Comparison of ENCODE assay signal across 8 mouse cellular contexts in the genomic region with DNA sequence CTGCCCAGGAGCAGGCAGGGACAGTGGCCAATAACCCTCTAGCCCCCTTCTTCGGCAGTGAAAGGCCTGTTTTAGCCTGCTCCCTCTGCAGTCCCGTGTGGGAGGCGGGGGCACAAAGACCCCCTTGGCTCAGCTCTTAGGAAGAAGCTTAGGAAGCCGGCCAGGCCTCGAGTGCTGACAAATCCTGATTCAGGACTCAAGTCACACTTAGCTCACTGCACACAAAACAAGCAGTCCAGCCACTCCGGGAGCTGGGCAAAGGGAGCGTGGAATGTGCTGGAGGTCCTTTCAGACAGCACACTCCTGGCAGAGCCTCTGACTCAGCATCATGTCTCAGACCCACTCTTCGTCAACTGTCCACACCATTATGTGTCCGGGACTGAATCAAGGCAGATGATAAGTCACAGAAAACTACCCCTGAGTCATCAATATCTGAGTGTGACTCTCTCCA. TPM values are rescaled to one million over a fixed set of nuclear protein-coding genes. Genes with fewer than 3 reads are reported as not detected.
DNase-seq lines count a peak whose midpoint lies in the region; ATAC-seq lines count a peak whose summit lies in the region.

No protein-coding gene starts in this region.

- 39% methylated on average over 9 of the region's 9 CpGs for WGBS in limb, embryonic 11.5 days
- WGBS in limb, embryonic 10.5 days, result 44% methylated on average over 9 of the region's 9 CpGs
- 27% methylated on average over 9 of the region's 9 CpGs for WGBS in forebrain, embryonic 12.5 days
- WGBS in midbrain, embryonic 16.5 days, result 20% methylated on average over 9 of the region's 9 CpGs

- no peak overlapping the region for H3K4me3 ChIP-seq in limb, embryonic 11.5 days (ENCODE audit: low read depth, low read length)
- no peak overlapping the region for H3K4me3 ChIP-seq in limb, embryonic 10.5 days
- H3K4me3 ChIP-seq in forebrain, embryonic 12.5 days (replicated peaks), result no peak overlapping the region
- no peak overlapping the region for H3K4me3 ChIP-seq in midbrain, embryonic 16.5 days (ENCODE audit: low read depth, low read length)

- DNase-seq in limb, embryonic 11.5 days (ENCODE audit: low spot score), result peak; percentile 62
- DNase-seq in limb, embryonic 10.5 days (ENCODE audit: low spot score), result no peak
- DNase-seq in heart, postnatal 4 days, result peak; percentile 80
- peak; percentile 59 to 64 for DNase-seq in layer of hippocampus, postnatal 36 days

- no peaks in the 10 kb centered on the region for H3K36me3 ChIP-seq in limb, embryonic 11.5 days (ENCODE audit: control insufficient read depth, insufficient read depth, low read length)
- H3K36me3 ChIP-seq in limb, embryonic 10.5 days, result peaks cover 7% of the 10 kb centered on the region
- H3K36me3 ChIP-seq in forebrain, embryonic 12.5 days (replicated peaks), result peaks cover 5% of the 10 kb centered on the region; the same call in 1 of the 2 replicates
- 0 out of 2 replicates have a peak, but pooled peaks cover 3% of the 10 kb centered on the region for H3K36me3 ChIP-seq in midbrain, embryonic 16.5 days (ENCODE audit: control insufficient read depth, insufficient read depth, low read length)

- peak; percentile 52; the same call in 1 of the 2 replicates for ATAC-seq in limb, embryonic 11.5 days (ENCODE audit: insufficient number of reproducible peaks, low FRiP score, low TSS enrichment, low read depth)
- ATAC-seq in forebrain, embryonic 12.5 days (ENCODE audit: low FRiP score), result peak; percentile 34
- ATAC-seq in midbrain, embryonic 16.5 days, result peak; percentile 85
- no peak for ATAC-seq in activated CD4-positive, CD25-positive, alpha-beta regulatory T cell, adult 4 months
- no peak for ATAC-seq in megakaryocyte, adult 5-6 weeks (ENCODE audit: poor library complexity, severe bottlenecking)

- no peak overlapping the region for H3K9ac ChIP-seq in limb, embryonic 11.5 days (ENCODE audit: low read length)
- no peak overlapping the region for H3K9ac ChIP-seq in forebrain, embryonic 12.5 days
- 0 out of 2 replicates have a peak overlapping the region, but pooled peaks have one; percentile 11 for H3K9ac ChIP-seq in midbrain, embryonic 16.5 days (ENCODE audit: low read depth, low read length)

- H3K4me1 ChIP-seq in limb, embryonic 11.5 days (ENCODE audit: control insufficient read depth, insufficient read depth, low read length), result peaks cover 45% of the 10 kb centered on the region
- peaks cover 96% of the 10 kb centered on the region for H3K4me1 ChIP-seq in limb, embryonic 10.5 days
- H3K4me1 ChIP-seq in forebrain, embryonic 12.5 days, result peaks cover 84% of the 10 kb centered on the region
- H3K4me1 ChIP-seq in midbrain, embryonic 16.5 days (ENCODE audit: control insufficient read depth, insufficient read depth, low read length), result peaks cover 71% of the 10 kb centered on the region

- H3K9me3 ChIP-seq in limb, embryonic 11.5 days (ENCODE audit: control insufficient read depth, low read length), result no peaks in the 10 kb centered on the region
- no peaks in the 10 kb centered on the region for H3K9me3 ChIP-seq in limb, embryonic 10.5 days (replicated peaks)
- no peaks in the 10 kb centered on the region for H3K9me3 ChIP-seq in forebrain, embryonic 12.5 days
- H3K9me3 ChIP-seq in midbrain, embryonic 16.5 days (replicated peaks; ENCODE audit: control insufficient read depth, low read length, poor library complexity, severe bottlenecking), result no peaks in the 10 kb centered on the region

- H3K27me3 ChIP-seq in limb, embryonic 11.5 days (ENCODE audit: control insufficient read depth, insufficient read depth, low read length), result no peaks in the 10 kb centered on the region
- H3K27me3 ChIP-seq in limb, embryonic 10.5 days (ENCODE audit: low read depth, poor library complexity, severe bottlenecking), result no peaks in the 10 kb centered on the region
- 0 out of 2 replicates have a peak, but pooled peaks cover 4% of the 10 kb centered on the region for H3K27me3 ChIP-seq in forebrain, embryonic 12.5 days
- H3K27me3 ChIP-seq in midbrain, embryonic 16.5 days (ENCODE audit: control insufficient read depth, insufficient read depth, low read depth, low read length), result no peaks in the 10 kb centered on the region

- no peak overlapping the region for H3K4me2 ChIP-seq in limb, embryonic 11.5 days (ENCODE audit: low read depth, severe bottlenecking)
- no peak overlapping the region for H3K4me2 ChIP-seq in forebrain, embryonic 12.5 days
- H3K4me2 ChIP-seq in midbrain, embryonic 16.5 days (ENCODE audit: low read length), result 0 out of 2 replicates have a peak overlapping the region, but pooled peaks have one; percentile 2

- H3K27ac ChIP-seq in limb, embryonic 11.5 days (replicated peaks; ENCODE audit: low read depth, low read length), result no peak overlapping the region
- no peak overlapping the region for H3K27ac ChIP-seq in limb, embryonic 10.5 days
- H3K27ac ChIP-seq in forebrain, embryonic 12.5 days, result no peak overlapping the region
- no peak overlapping the region for H3K27ac ChIP-seq in midbrain, embryonic 16.5 days (ENCODE audit: low read length)

RNA-seq across cellular contexts. Expression of a gene that starts 28.2 kb away (rescaled TPM):
- polyA plus RNA-seq in limb, embryonic 11.5 days (2014; fragmentation: Nextera tagmentation; extraction: Ambion mirVana), result 63.1 and 64.8 TPM in 2 replicates
- 31.4 and 38.4 TPM in 2 replicates for polyA plus RNA-seq in limb, embryonic 10.5 days (2016; fragmentation: Nextera tagmentation; extraction: Ambion mirVana)
- polyA plus RNA-seq in forebrain, embryonic 12.5 days (2016; fragmentation: Nextera tagmentation; extraction: Ambion mirVana), result 46.1 and 49.0 TPM in 2 replicates
- 10 to 100 TPM; 91.2 to 98.7 TPM for total RNA-seq in heart, postnatal 4 days (2021)
- 100 to 1,000 TPM; 266 to 349 TPM for total RNA-seq in layer of hippocampus, postnatal 36 days (2021)
- 37.5 and 45.9 TPM in 2 replicates for polyA plus RNA-seq in midbrain, embryonic 16.5 days (2015; fragmentation: Nextera tagmentation; extraction: Ambion mirVana)
- 1 to 10 TPM; 7.8 to 8.1 TPM for polyA plus RNA-seq in activated CD4-positive, CD25-positive, alpha-beta regulatory T cell, adult 4 months (2017; shearing (Covaris generic))
- 46.1 and 50.8 TPM in 2 replicates for total RNA-seq in megakaryocyte, adult 5-6 weeks (2015)
- total RNA-seq in megakaryocyte, adult 5-6 weeks (2017), result 33.9 and 37.3 TPM in 2 replicates

Comparison
In these comparisons a context has a peak if more than half of its experiments do, and no peak if none do; other contexts are left out.
1. ATAC-seq: peak in limb, embryonic 11.5 days (single experiment), forebrain, embryonic 12.5 days (single experiment) and midbrain, embryonic 16.5 days (single experiment); none in activated CD4-positive, CD25-positive, alpha-beta regulatory T cell, adult 4 months (single experiment) and megakaryocyte, adult 5-6 weeks (single experiment).